ENCODE assay signal across 16 mouse cellular contexts in the genomic region with DNA sequence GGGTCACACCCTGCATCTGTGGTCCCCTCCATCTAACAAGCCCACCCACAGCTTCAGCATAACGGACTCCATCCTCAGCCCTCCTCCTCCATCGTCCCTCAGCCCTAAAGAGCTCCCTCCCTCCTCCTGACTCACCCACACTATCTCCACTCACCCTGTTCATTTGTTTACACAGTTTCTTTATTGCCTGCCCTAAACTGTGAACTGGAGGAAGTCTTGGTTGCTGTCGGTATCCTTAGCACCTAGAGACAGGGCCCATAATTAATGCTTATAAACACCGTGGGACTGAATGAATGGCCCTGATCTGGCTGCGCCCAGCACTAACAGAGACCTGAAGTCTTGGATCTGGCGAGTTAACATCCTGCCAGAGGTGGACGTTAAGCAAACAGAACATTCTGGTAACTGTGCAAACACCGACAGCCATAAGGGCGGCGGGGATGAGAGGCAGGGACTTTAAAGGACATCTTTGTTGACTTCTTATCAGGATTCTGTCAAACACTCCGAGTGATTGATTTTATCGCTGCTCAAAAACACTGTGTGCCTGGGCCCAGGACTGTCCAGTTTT. TPM values are rescaled to one million over a fixed set of nuclear protein-coding genes. Genes with fewer than 3 reads are reported as not detected.
DNase-seq lines count a peak whose midpoint lies in the region; ATAC-seq and TF ChIP-seq lines count a peak whose summit lies in the region.
"Had no signal": no experiment of that assay in that cellular context is flagged by ENCODE, and none has a peak within 500 bp of the region (broad histone marks: within the 10 kb centered on the region; RNA-seq: fewer than 3 reads in every experiment).

No protein-coding gene starts in this region.

- ATAC-seq in lung, postnatal 0 days: peak; percentile 24; the same call in 1 of the 2 replicates
- ATAC-seq: forebrain, embryonic 14.5 days had no signal

- peaks cover 13% of the 10 kb centered on the region; the same call in 1 of the 2 replicates for H3K36me3 ChIP-seq in lung, postnatal 0 days (ENCODE audit: insufficient read depth, low read length)

- no peak for TF ChIP-seq CTCF in lung, postnatal 0 days (IDR thresholded peaks at IDR 0.05)

- H3K27me3 ChIP-seq in lung, postnatal 0 days (replicated peaks; ENCODE audit: insufficient read depth, low read length): no peaks in the 10 kb centered on the region
- H3K27me3 ChIP-seq: CH12.LX; embryonic facial prominence, embryonic 15.5 days; limb, embryonic 12.5 days had no signal

- H3K4me3 ChIP-seq in lung, postnatal 0 days (ENCODE audit: low read depth, low read length): no peak overlapping the region
- H3K4me3 ChIP-seq: embryonic facial prominence, embryonic 15.5 days; limb, embryonic 12.5 days; myocyte had no signal

- H3K9ac ChIP-seq in lung, postnatal 0 days (replicated peaks; ENCODE audit: low read depth): no peak overlapping the region
- H3K9ac ChIP-seq: embryonic facial prominence, embryonic 15.5 days; limb, embryonic 12.5 days had no signal

- no peak; the same call in 1 of the 2 replicates for TF ChIP-seq EP300 in lung, postnatal 0 days (IDR thresholded peaks at IDR 0.05)

- peaks cover 14% of the 10 kb centered on the region; the same call in 1 of the 2 replicates for H3K4me1 ChIP-seq in lung, postnatal 0 days (ENCODE audit: insufficient read depth, low read depth, low read length)

- H3K9me3 ChIP-seq in lung, postnatal 0 days (ENCODE audit: low read length): no peaks in the 10 kb centered on the region
- H3K9me3 ChIP-seq: embryonic facial prominence, embryonic 15.5 days; limb, embryonic 12.5 days had no signal

- no peak overlapping the region for H3K27ac ChIP-seq in lung, postnatal 0 days (ENCODE audit: low read length)
- H3K27ac ChIP-seq: embryonic facial prominence, embryonic 15.5 days; limb, embryonic 12.5 days had no signal

- 9% methylated on average over 12 of the region's 12 CpGs for WGBS in lung, postnatal 0 days

- no peak overlapping the region for H3K4me2 ChIP-seq in lung, postnatal 0 days (replicated peaks; ENCODE audit: low read depth, low read length)
- H3K4me2 ChIP-seq: embryonic facial prominence, embryonic 15.5 days; heart, embryonic 11.5 days; limb, embryonic 12.5 days had no signal

- DNase-seq in cerebellum, adult 9-10 months: peak; percentile 9
- DNase-seq in cerebellum, adult 11-12 months: no peak
- DNase-seq in right cerebral cortex, postnatal 25 days: peak; percentile 2
- DNase-seq in right cerebral cortex, adult 18-20 months: no peak
- peak; percentile 37 for DNase-seq in lung, postnatal 0 days (ENCODE audit: low spot score)
- no peak for DNase-seq in kidney, postnatal 10 days
- no peak for DNase-seq in embryo, embryonic 9.5 days (ENCODE audit: extremely low spot score)
- DNase-seq in layer of hippocampus, adult 9-11 months: no peak
- DNase-seq: heart, postnatal 4 days; kidney, postnatal 25 days had no signal

RNA-seq across cellular contexts. Expression of a gene that starts 10.0 kb away (rescaled TPM):
- polyA plus RNA-seq in lung, postnatal 0 days (2015; fragmentation: Nextera tagmentation; extraction: Ambion mirVana): 31.7 and 33.8 TPM in 2 replicates

RNA-seq across cellular contexts. Expression of a gene that starts 18.9 kb away (rescaled TPM):
- polyA plus RNA-seq in lung, postnatal 0 days (2015; fragmentation: Nextera tagmentation; extraction: Ambion mirVana): 4.5 and 4.9 TPM in 2 replicates

RNA-seq across cellular contexts. Expression of a gene that starts 30.6 kb away (rescaled TPM):
- 19.5 and 20.5 TPM in 2 replicates for polyA plus RNA-seq in lung, postnatal 0 days (2015; fragmentation: Nextera tagmentation; extraction: Ambion mirVana)
- polyA plus RNA-seq: forebrain, embryonic 14.5 days; myocyte had no signal

Comparison
In these comparisons a context has a peak if more than half of its experiments do, and no peak if none do; other contexts are left out.
1. DNase-seq: peak in cerebellum, adult 9-10 months (single experiment), right cerebral cortex, postnatal 25 days (single experiment) and lung, postnatal 0 days (single experiment); none in cerebellum, adult 11-12 months (single experiment), right cerebral cortex, adult 18-20 months (single experiment), kidney, postnatal 10 days (single experiment), embryo, embryonic 9.5 days (single experiment) and layer of hippocampus, adult 9-11 months (single experiment).